Mouse (Mus musculus) kidney, adult 11 months (tissue): ENCODE measurements around the gene L1td1.

Experiments
- DNase-seq: peaks from one replicate; pipeline ENCODE4 v3.0.0; 2022

Gene L1td1

GRCm38 (mm10) chr4:98743209-98743905 lies 16.8 kb downstream of the L1td1 start:
- DNase-seq, result no peak

GRCm38 (mm10) chr4:98743906-98744210 lies 17.3 kb downstream of the L1td1 start:
- DNase-seq, result no peak

- no peak for DNase-seq
Measured at GRCm38 (mm10) chr4:98754456-98754855, 27.9 kb downstream of the L1td1 start.

GRCm38 (mm10) chr4:98756141-98756540 lies 29.6 kb downstream of the L1td1 start:
- DNase-seq, result peak; percentile 11

GRCm38 (mm10) chr4:98758012-98758821 lies 31.7 kb downstream of the L1td1 start:
- DNase-seq, result no peak

- no peak for DNase-seq
Measured at GRCm38 (mm10) chr4:98758872-98759518, 32.5 kb downstream of the L1td1 start.

GRCm38 (mm10) chr4:98767134-98768133 lies 40.9 kb downstream of the L1td1 start:
- DNase-seq, result peak; percentile 10

GRCm38 (mm10) chr4:98773785-98774184 lies 47.3 kb downstream of the L1td1 start:
- no peak for DNase-seq

GRCm38 (mm10) chr4:98776721-98777427 lies 50.3 kb downstream of the L1td1 start:
- no peak for DNase-seq

GRCm38 (mm10) chr4:98777464-98777863 lies 50.9 kb downstream of the L1td1 start:
- no peak for DNase-seq

GRCm38 (mm10) chr4:98778219-98778618 lies 51.7 kb downstream of the L1td1 start:
- DNase-seq, result no peak

- no peak for DNase-seq
Measured at GRCm38 (mm10) chr4:98785851-98786250, 59.3 kb downstream of the L1td1 start.

GRCm38 (mm10) chr4:98786281-98786680 lies 59.7 kb downstream of the L1td1 start:
- DNase-seq, result no peak
